Mouse (Mus musculus): ENCODE data around the gene Pgpep1.

DNA sequence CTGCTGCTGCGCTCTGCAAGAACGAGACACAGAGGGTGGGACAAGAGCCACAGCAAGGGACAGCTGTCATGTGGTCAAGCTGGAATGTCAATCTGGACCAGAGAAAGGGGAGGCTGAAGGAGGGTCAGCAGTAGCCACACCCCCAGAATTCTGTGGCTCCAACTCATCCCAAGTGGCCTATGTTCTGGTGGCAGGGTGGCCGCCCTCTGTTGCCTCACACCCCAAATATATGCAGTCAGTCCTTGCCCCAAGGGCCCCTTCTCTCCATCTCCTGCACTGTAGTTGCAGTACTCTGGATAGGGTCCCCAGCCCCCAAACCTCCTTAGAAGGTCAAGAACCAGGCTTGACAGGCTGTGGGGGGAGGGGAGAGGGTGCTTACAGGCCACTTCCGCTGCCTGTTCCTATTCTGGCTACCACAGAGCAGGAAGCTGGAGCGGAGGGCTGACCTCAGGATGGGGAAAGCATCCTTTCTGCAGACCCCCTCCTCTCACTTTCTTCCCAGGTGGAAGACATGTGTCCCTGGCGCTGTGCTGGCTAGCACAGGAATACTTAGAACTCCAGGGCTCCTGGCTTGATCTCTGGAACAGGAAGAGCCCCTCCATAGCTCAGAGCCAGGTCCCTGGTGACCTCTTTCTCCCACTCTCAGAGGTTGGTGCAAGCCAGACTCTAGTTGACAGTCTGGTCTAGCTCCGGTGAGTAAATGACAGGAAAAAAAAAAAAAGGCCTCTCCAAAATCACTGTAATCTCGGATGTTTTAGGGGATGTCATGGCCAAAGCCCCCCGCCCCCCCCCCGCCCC lies 59.5 kb downstream of the Pgpep1 start:
- TF ChIP-seq POLR2A (IDR thresholded peaks at IDR 0.05; ENCODE audit: borderline replicate concordance, control insufficient read depth, low read depth, low read length): no peak
- TF ChIP-seq CTCF (IDR thresholded peaks at IDR 0.05; ENCODE audit: control insufficient read depth, insufficient read depth, low read length): no peak

All from bone marrow, adult 2 months (tissue).